Mouse (Mus musculus): ENCODE data around the gene Zfp217. TPM values are rescaled to one million over a fixed set of nuclear protein-coding genes. Genes with fewer than 3 reads are reported as not detected.

The Zfp217 gene
- 3.7 and 4.0 TPM in 2 replicates for polyA plus RNA-seq (2015; fragmentation: Nextera tagmentation; extraction: Ambion mirVana)

- WGBS, result 41% methylated on average over 14 of the region's 14 CpGs
- Histone ChIP-seq H3K4me1 (replicated peaks; ENCODE audit: insufficient read depth, low read length) (no peaks in the 10 kb centered on the region), H3K4me3 (replicated peaks; ENCODE audit: low read depth, low read length) (no peak within 1 kb of the TSS), H3K36me3 (ENCODE audit: insufficient read depth, low read length) (no peaks in the 10 kb centered on the region), H3K27me3 (ENCODE audit: insufficient read depth, low read length) (no peaks in the 10 kb centered on the region), H3K27ac (peak within 1 kb of the TSS; percentile 32), H3K4me2 (ENCODE audit: low read length) (peak within 1 kb of the TSS; percentile 6; the same call in 1 of the 2 replicates), H3K9ac (ENCODE audit: low read depth, low read length) (no peak within 1 kb of the TSS), H3K9me3 (replicated peaks; ENCODE audit: low read length) (no peaks in the 10 kb centered on the region)
- peak; percentile 92 for DNase-seq (ENCODE audit: low spot score)
- TF ChIP-seq CTCF (IDR thresholded peaks at IDR 0.05; ENCODE audit: low read depth), result 0 out of 2 replicates have a peak, but pooled peaks have one; percentile 28
- peak; percentile 82; the same call in 1 of the 2 replicates for ATAC-seq (replicated peaks; ENCODE audit: low FRiP score, low read depth)
These were observed at the start of gene Zfp217 for GRCm38 (mm10) chr2:170147661-170148153. Gene Zfp217 (minus strand): TSS chr2:170148103.

DNA sequence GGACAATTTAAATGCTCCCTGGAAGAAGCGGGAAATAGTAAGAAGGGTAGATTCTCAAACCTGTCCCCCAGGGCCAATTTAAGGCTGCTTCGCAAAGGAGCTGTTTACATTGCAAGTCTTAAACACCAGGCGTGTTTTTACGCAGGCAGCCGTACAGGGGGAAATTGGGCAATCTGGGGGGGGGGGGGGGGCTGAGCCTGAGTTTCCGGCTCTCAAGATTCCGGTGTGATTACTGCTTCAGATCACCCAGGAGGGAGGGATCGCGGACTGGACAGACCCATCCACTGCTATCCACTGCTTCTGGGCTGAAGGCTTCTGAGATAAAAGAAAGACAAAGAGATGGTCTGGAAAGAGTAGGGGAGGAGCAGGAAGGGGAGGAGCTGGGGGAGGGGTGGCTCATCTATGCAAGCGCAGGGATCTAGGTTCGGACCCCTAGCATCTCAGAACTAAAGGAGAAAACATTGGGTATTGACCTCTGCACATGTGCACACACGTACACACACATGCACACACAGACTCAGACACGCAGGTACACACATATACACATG lies 47.7 kb upstream of the Zfp217 start:
- Histone ChIP-seq H3K27me3 (ENCODE audit: insufficient read depth, low read length) (no peaks in the 10 kb centered on the region), H3K36me3 (ENCODE audit: insufficient read depth, low read length) (no peaks in the 10 kb centered on the region), H3K27ac (no peak overlapping the region), H3K4me3 (replicated peaks; ENCODE audit: low read depth, low read length) (no peak overlapping the region), H3K4me1 (replicated peaks; ENCODE audit: insufficient read depth, low read length) (no peaks in the 10 kb centered on the region; the same call in 1 of the 2 replicates), H3K9me3 (replicated peaks; ENCODE audit: low read length) (no peaks in the 10 kb centered on the region), H3K9ac (ENCODE audit: low read depth, low read length) (no peak overlapping the region), H3K4me2 (ENCODE audit: low read length) (no peak overlapping the region)
- no peak for TF ChIP-seq CTCF (IDR thresholded peaks at IDR 0.05; ENCODE audit: low read depth)
- 85% methylated on average over 13 of the region's 13 CpGs for WGBS
- ATAC-seq (replicated peaks; ENCODE audit: low FRiP score, low read depth), result no peak
- DNase-seq (ENCODE audit: low spot score), result no peak

DNA sequence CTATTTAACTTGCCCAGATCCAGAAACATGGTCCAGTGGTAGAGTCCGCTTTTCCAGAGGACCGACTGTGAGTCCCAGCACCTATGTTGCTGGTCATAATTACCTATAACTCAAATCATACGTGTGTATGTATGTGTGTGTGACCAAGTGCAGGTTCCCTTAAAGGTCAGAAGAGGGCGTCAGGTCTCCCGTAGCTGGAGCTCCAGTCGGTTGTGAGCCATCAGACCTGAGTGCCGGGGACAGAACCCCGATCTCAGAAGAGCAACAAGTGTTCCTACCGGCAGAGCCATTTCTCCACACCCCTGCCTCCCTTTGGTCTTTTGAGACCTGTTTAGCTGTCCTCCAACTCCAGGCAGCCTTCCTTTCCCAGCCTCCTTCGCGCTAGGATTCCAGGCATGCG lies 46.9 kb upstream of the Zfp217 start:
- TF ChIP-seq CTCF (IDR thresholded peaks at IDR 0.05; ENCODE audit: low read depth), result no peak
- no peak overlapping the region for H3K4me3 ChIP-seq (replicated peaks; ENCODE audit: low read depth, low read length)
- DNase-seq (ENCODE audit: low spot score), result no peak
- H3K9me3 ChIP-seq (replicated peaks; ENCODE audit: low read length), result no peaks in the 10 kb centered on the region
- 95% methylated on average over 12 of the region's 12 CpGs for WGBS
- H3K36me3 ChIP-seq (ENCODE audit: insufficient read depth, low read length), result no peaks in the 10 kb centered on the region
- no peaks in the 10 kb centered on the region for H3K27me3 ChIP-seq (ENCODE audit: insufficient read depth, low read length)
- no peak for ATAC-seq (replicated peaks; ENCODE audit: low FRiP score, low read depth)
- no peak overlapping the region for H3K27ac ChIP-seq
- no peak overlapping the region for H3K4me2 ChIP-seq (ENCODE audit: low read length)
- H3K9ac ChIP-seq (ENCODE audit: low read depth, low read length), result no peak overlapping the region
- no peaks in the 10 kb centered on the region; the same call in 1 of the 2 replicates for H3K4me1 ChIP-seq (replicated peaks; ENCODE audit: insufficient read depth, low read length)

DNA sequence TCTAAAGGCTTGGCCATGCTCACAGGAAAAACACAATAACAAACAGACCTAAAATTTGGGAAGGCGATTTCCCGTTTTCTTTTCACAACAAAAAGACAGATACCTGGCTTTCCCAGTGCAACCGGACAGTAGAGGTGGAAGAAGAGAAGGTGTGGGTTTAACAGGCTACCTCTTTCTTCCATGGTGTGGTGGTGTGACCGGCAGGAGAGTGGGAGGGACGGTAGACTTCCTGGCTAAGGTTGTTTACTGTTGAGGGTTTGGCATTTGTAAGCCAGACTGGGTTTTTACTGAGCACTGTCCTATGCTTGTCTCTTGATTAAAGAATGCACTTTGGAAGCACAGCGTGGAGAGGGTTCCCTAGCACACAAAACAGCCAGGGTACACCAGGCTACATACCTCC lies 45.9 kb upstream of the Zfp217 start:
- Histone ChIP-seq H3K9ac (ENCODE audit: low read depth, low read length) (0 out of 2 replicates have a peak overlapping the region, but pooled peaks have one; percentile 1), H3K4me3 (replicated peaks; ENCODE audit: low read depth, low read length) (peak overlapping the region; percentile 8; the same call in 1 of the 2 replicates), H3K27me3 (ENCODE audit: insufficient read depth, low read length) (no peaks in the 10 kb centered on the region), H3K4me2 (ENCODE audit: low read length) (peak overlapping the region; percentile 50), H3K36me3 (ENCODE audit: insufficient read depth, low read length) (no peaks in the 10 kb centered on the region), H3K9me3 (replicated peaks; ENCODE audit: low read length) (no peaks in the 10 kb centered on the region), H3K4me1 (replicated peaks; ENCODE audit: insufficient read depth, low read length) (no peaks in the 10 kb centered on the region; the same call in 1 of the 2 replicates), H3K27ac (no peak overlapping the region)
- 30% methylated on average over 6 of the region's 6 CpGs for WGBS
- DNase-seq (ENCODE audit: low spot score) (no peak), ATAC-seq (replicated peaks; ENCODE audit: low FRiP score, low read depth) (no peak)
- no peak for TF ChIP-seq CTCF (IDR thresholded peaks at IDR 0.05; ENCODE audit: low read depth)

DNA sequence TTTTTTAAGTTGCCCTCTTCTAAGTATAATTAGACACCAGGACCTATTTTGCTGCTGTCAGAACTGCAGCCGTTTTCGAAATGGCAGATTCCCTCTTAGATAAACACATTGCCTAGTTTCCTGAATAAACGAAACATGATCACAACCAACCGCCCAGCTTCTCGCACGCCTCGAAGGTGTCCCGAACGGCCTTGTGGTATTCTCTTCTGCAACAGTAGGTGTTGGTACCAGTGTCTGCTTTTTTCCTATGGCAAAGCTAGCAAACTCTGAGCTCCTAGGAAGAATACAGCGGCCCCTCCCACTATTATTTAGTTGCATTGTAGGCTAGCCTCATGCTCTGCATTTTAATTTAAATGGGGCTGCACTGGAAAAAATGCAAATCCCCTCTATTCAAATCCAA lies 45.3 kb upstream of the Zfp217 start:
- Histone ChIP-seq H3K36me3 (ENCODE audit: insufficient read depth, low read length) (no peaks in the 10 kb centered on the region), H3K27ac (0 out of 2 replicates have a peak overlapping the region, but pooled peaks have one; percentile 64), H3K9me3 (replicated peaks; ENCODE audit: low read length) (no peaks in the 10 kb centered on the region), H3K4me3 (replicated peaks; ENCODE audit: low read depth, low read length) (peak overlapping the region; percentile 8; the same call in 1 of the 2 replicates), H3K4me1 (replicated peaks; ENCODE audit: insufficient read depth, low read length) (no peaks in the 10 kb centered on the region; the same call in 1 of the 2 replicates), H3K9ac (ENCODE audit: low read depth, low read length) (0 out of 2 replicates have a peak overlapping the region, but pooled peaks have one; percentile 1), H3K27me3 (ENCODE audit: insufficient read depth, low read length) (no peaks in the 10 kb centered on the region), H3K4me2 (ENCODE audit: low read length) (peak overlapping the region; percentile 50)
- DNase-seq (ENCODE audit: low spot score) (peak; percentile 61), ATAC-seq (replicated peaks; ENCODE audit: low FRiP score, low read depth) (no peak)
- 4% methylated on average over 10 of the region's 10 CpGs for WGBS
- no peak; the same call in 1 of the 2 replicates for TF ChIP-seq CTCF (IDR thresholded peaks at IDR 0.05; ENCODE audit: low read depth)

- no peak overlapping the region for H3K9ac ChIP-seq (ENCODE audit: low read depth, low read length)
- DNase-seq (ENCODE audit: low spot score) (peak; percentile 88), ATAC-seq (replicated peaks; ENCODE audit: low FRiP score, low read depth) (0 out of 2 replicates have a peak, but pooled peaks have one; percentile 69)
- no peaks in the 10 kb centered on the region for H3K36me3 ChIP-seq (ENCODE audit: insufficient read depth, low read length)
- no peaks in the 10 kb centered on the region for H3K9me3 ChIP-seq (replicated peaks; ENCODE audit: low read length)
- H3K27me3 ChIP-seq (ENCODE audit: insufficient read depth, low read length), result no peaks in the 10 kb centered on the region
- H3K4me2 ChIP-seq (ENCODE audit: low read length), result peak overlapping the region; percentile 50
- H3K27ac ChIP-seq, result peak overlapping the region; percentile 39; the same call in 1 of the 2 replicates
- no peaks in the 10 kb centered on the region; the same call in 1 of the 2 replicates for H3K4me1 ChIP-seq (replicated peaks; ENCODE audit: insufficient read depth, low read length)
- WGBS, result 23% methylated on average over 7 of the region's 7 CpGs
- peak; percentile 57 for TF ChIP-seq CTCF (IDR thresholded peaks at IDR 0.05; ENCODE audit: low read depth)
- H3K4me3 ChIP-seq (replicated peaks; ENCODE audit: low read depth, low read length), result no peak overlapping the region
These were observed 44.8 kb upstream of the Zfp217 start for GRCm38 (mm10) chr2:170192731-170193149.

Data from kidney, postnatal 0 days (tissue).